Mouse (Mus musculus) skeletal muscle tissue, adult 2 months (tissue): ENCODE data around the gene Mmgt2.
"Not testable (repeated sequence)": the region's sequence is repeated elsewhere in the genome, so short reads cannot be mapped to it uniquely, and the experiment has no call there.

ENCODE experiments used
- DNase-seq: peaks from one replicate; pipeline ENCODE4 v3.0.0-alpha.2; 2012; ENCODE audit warnings: low read depth, low spot score

The Mmgt2 gene

GRCm38 (mm10) chr11:62645732-62646494 lies 2.6 kb upstream of the Mmgt2 start:
- no peak for DNase-seq

GRCm38 (mm10) chr11:62646495-62646843 lies 2.0 kb upstream of the Mmgt2 start:
- DNase-seq, result no peak

GRCm38 (mm10) chr11:62646958-62647515 lies 1.4 kb upstream of the Mmgt2 start:
- no peak for DNase-seq

GRCm38 (mm10) chr11:62647661-62648590 lies 538 bp upstream of the Mmgt2 start, which contains the start of gene Lrrc75a:
TSS of gene Lrrc75a (minus strand) at chr11:62648523.
- no peak for DNase-seq

- not testable (repeated sequence) for DNase-seq
Observed at GRCm38 (mm10) chr11:62649803-62650202, 1.3 kb downstream of the Mmgt2 start.

GRCm38 (mm10) chr11:62651563-62651962 lies 3.1 kb downstream of the Mmgt2 start:
- no peak for DNase-seq

GRCm38 (mm10) chr11:62652080-62652479 lies 3.6 kb downstream of the Mmgt2 start:
- DNase-seq, result no peak

- DNase-seq, result no peak
Observed at GRCm38 (mm10) chr11:62660885-62661284, 12.4 kb downstream of the Mmgt2 start.

GRCm38 (mm10) chr11:62664250-62664649 lies 15.8 kb downstream of the Mmgt2 start:
- DNase-seq, result no peak

GRCm38 (mm10) chr11:62668986-62669385 lies 20.5 kb downstream of the Mmgt2 start:
- DNase-seq, result no peak

- DNase-seq, result no peak
Observed at GRCm38 (mm10) chr11:62669471-62669870, 21.0 kb downstream of the Mmgt2 start.

- no peak for DNase-seq
Observed at GRCm38 (mm10) chr11:62670006-62670405, 21.5 kb downstream of the Mmgt2 start.

- peak; percentile 70 for DNase-seq
Observed at GRCm38 (mm10) chr11:62675480-62676289, 27.2 kb downstream of the Mmgt2 start.

GRCm38 (mm10) chr11:62676290-62676596 lies 27.8 kb downstream of the Mmgt2 start:
- no peak for DNase-seq

- no peak for DNase-seq
Observed at GRCm38 (mm10) chr11:62678778-62679354, 30.4 kb downstream of the Mmgt2 start.

- DNase-seq, result no peak
Observed at GRCm38 (mm10) chr11:62679954-62680353, 31.5 kb downstream of the Mmgt2 start.

GRCm38 (mm10) chr11:62691592-62691991 lies 43.1 kb downstream of the Mmgt2 start:
- no peak for DNase-seq

- DNase-seq, result peak; percentile 25
Observed at GRCm38 (mm10) chr11:62693299-62694184, 45.1 kb downstream of the Mmgt2 start.

GRCm38 (mm10) chr11:62695126-62695525 lies 46.7 kb downstream of the Mmgt2 start:
- DNase-seq, result no peak

GRCm38 (mm10) chr11:62699749-62700148 lies 51.3 kb downstream of the Mmgt2 start:
- no peak for DNase-seq
